Mouse (Mus musculus) embryonic facial prominence, embryonic 11.5 days (tissue): ENCODE measurements around the gene Mllt3. TPM values are rescaled to one million over a fixed set of nuclear protein-coding genes. Genes with fewer than 3 reads are reported as not detected.

Experiments used
- ATAC-seq: fragments of 200-750 bp; cut with Nextera tagmentation; replicated peaks from 2 replicates; pipeline ENCODE4 v1.8.0; 2017; ENCODE audit warnings: low read depth; ENCODE audit not compliant: insufficient number of reproducible peaks, low FRiP score, low TSS enrichment
- DNase-seq: peaks from one replicate; pipeline ENCODE4 v3.0.0-alpha.2; 2015; ENCODE audit warnings: low spot score
- H3K27ac ChIP-seq: fragments of 300-500 bp; sonication (generic); replicated peaks from 2 replicates; pipeline ENCODE4 v1.5.1; 2014; ENCODE audit warnings: mild to moderate bottlenecking, low read depth, low read length, control low read depth
- H3K27me3 ChIP-seq: fragments of 300-500 bp; sonication (generic); 2 replicates; pipeline ENCODE4 v1.6.1; 2014; ENCODE audit warnings: mild to moderate bottlenecking, low read length, moderate library complexity, mixed read lengths; ENCODE audit not compliant: control insufficient read depth, insufficient read depth
- H3K36me3 ChIP-seq: fragments of 300-500 bp; sonication (generic); replicated peaks from 2 replicates; pipeline ENCODE4 v1.6.1; 2014; ENCODE audit warnings: low read depth, mild to moderate bottlenecking, low read length, moderate library complexity, mixed read lengths; ENCODE audit not compliant: control insufficient read depth, insufficient read depth
- H3K4me1 ChIP-seq: fragments of 300-500 bp; sonication (generic); 2 replicates; pipeline ENCODE4 v1.6.1; 2014; ENCODE audit warnings: low read length, mixed read lengths; ENCODE audit not compliant: control insufficient read depth, insufficient read depth
- H3K4me2 ChIP-seq: fragments of 300-500 bp; sonication (generic); 2 replicates; pipeline ENCODE4 v1.6.1; 2014; ENCODE audit warnings: low read depth, mild to moderate bottlenecking, control low read depth, low read length, moderate library complexity
- H3K4me3 ChIP-seq: fragments of 300-500 bp; sonication (generic); 2 replicates; pipeline ENCODE4 v1.5.1; 2014; ENCODE audit warnings: low read depth, low read length, control low read depth
- H3K9ac ChIP-seq: fragments of 300-500 bp; sonication (generic); replicated peaks from 2 replicates; pipeline ENCODE4 v1.6.1; 2014; ENCODE audit warnings: mild to moderate bottlenecking, control low read depth, low read length
- H3K9me3 ChIP-seq: fragments of 300-500 bp; sonication (generic); replicated peaks from 2 replicates; pipeline ENCODE4 v1.6.1; 2016; ENCODE audit warnings: mild to moderate bottlenecking, low read length, inconsistent platforms, mixed read lengths; ENCODE audit not compliant: control insufficient read depth
- WGBS: fragments of 180-500 bp; shearing (Covaris S2); extraction: QIAGEN DNeasy Blood & Tissue Kit; methylation state at CpG from one replicate; pipeline ENCODE4 v1.1.7; 2014; 5-methylcytosine and 5-hydroxymethylcytosine counted together
- polyA plus RNA-seq: library from polyadenylated mRNA; unstranded; fragments of >200 nt; fragmentation: Nextera tagmentation; extraction: Ambion mirVana; gene quantifications from 2 replicates; pipeline ENCODE4 v1.2.1, GENCODE M21; 2014

Mllt3 gene
- polyA plus RNA-seq, 1 experiment from 2014 or later = 70.4 TPM

- ATAC-seq = no peak
- H3K27ac ChIP-seq = no peak overlapping the region
- H3K36me3 ChIP-seq = no peaks in the 10 kb centered on the region
- WGBS = 91% methylated on average over 5 of the region's 5 CpGs
- no peak for DNase-seq
- H3K4me1 ChIP-seq = no peaks in the 10 kb centered on the region
- H3K27me3 ChIP-seq = no peaks in the 10 kb centered on the region
- H3K9ac ChIP-seq = no peak overlapping the region
- H3K9me3 ChIP-seq = no peaks in the 10 kb centered on the region
- H3K4me2 ChIP-seq = no peak overlapping the region
- H3K4me3 ChIP-seq = no peak overlapping the region
Observed at GRCm38 (mm10) chr4:87860723-87861122, 172.4 kb downstream of the Mllt3 start.

- Histone ChIP-seq H3K9me3 (no peaks in the 10 kb centered on the region), H3K36me3 (no peaks in the 10 kb centered on the region), H3K27me3 (no peaks in the 10 kb centered on the region), H3K4me3 (no peak overlapping the region), H3K4me1 (no peaks in the 10 kb centered on the region), H3K4me2 (no peak overlapping the region), H3K27ac (no peak overlapping the region), H3K9ac (no peak overlapping the region)
- WGBS = 75% methylated on average over 4 of the region's 4 CpGs
- no peak for ATAC-seq
- DNase-seq = no peak
Observed at GRCm38 (mm10) chr4:87859148-87859547, 174.0 kb downstream of the Mllt3 start.

- H3K9ac ChIP-seq = no peak overlapping the region
- H3K4me1 ChIP-seq = no peaks in the 10 kb centered on the region
- H3K27ac ChIP-seq = no peak overlapping the region
- no peak overlapping the region for H3K4me2 ChIP-seq
- 100% methylated on average over 1 of the region's 1 CpGs for WGBS
- ATAC-seq = no peak
- H3K9me3 ChIP-seq = no peaks in the 10 kb centered on the region
- H3K4me3 ChIP-seq = no peak overlapping the region
- H3K27me3 ChIP-seq = no peaks in the 10 kb centered on the region
- no peak for DNase-seq
- H3K36me3 ChIP-seq = no peaks in the 10 kb centered on the region
Observed at GRCm38 (mm10) chr4:87857982-87858381, 175.2 kb downstream of the Mllt3 start.

- DNase-seq (no peak), ATAC-seq (no peak)
- Histone ChIP-seq H3K27ac (no peak overlapping the region), H3K9ac (no peak overlapping the region), H3K36me3 (no peaks in the 10 kb centered on the region), H3K4me1 (no peaks in the 10 kb centered on the region), H3K27me3 (no peaks in the 10 kb centered on the region), H3K4me2 (no peak overlapping the region), H3K9me3 (no peaks in the 10 kb centered on the region), H3K4me3 (no peak overlapping the region)
- WGBS = 97% methylated on average over 2 of the region's 2 CpGs
Observed at GRCm38 (mm10) chr4:87852461-87852860, 180.7 kb downstream of the Mllt3 start.

- ATAC-seq = no peak
- Histone ChIP-seq H3K27me3 (no peaks in the 10 kb centered on the region), H3K4me1 (no peaks in the 10 kb centered on the region), H3K27ac (no peak overlapping the region), H3K9ac (no peak overlapping the region), H3K4me3 (no peak overlapping the region), H3K4me2 (no peak overlapping the region), H3K36me3 (no peaks in the 10 kb centered on the region), H3K9me3 (no peaks in the 10 kb centered on the region)
- DNase-seq = no peak
- WGBS = 83% methylated on average over 5 of the region's 5 CpGs
Observed at GRCm38 (mm10) chr4:87850051-87850450, 183.1 kb downstream of the Mllt3 start.

GRCm38 (mm10) chr4:87844668-87845210 lies 188.4 kb downstream of the Mllt3 start:
- H3K36me3 ChIP-seq = no peaks in the 10 kb centered on the region
- no peaks in the 10 kb centered on the region for H3K27me3 ChIP-seq
- no peak overlapping the region for H3K9ac ChIP-seq
- no peak overlapping the region for H3K27ac ChIP-seq
- H3K9me3 ChIP-seq = no peaks in the 10 kb centered on the region
- no peak for DNase-seq
- H3K4me3 ChIP-seq = no peak overlapping the region
- H3K4me2 ChIP-seq = no peak overlapping the region
- no peak for ATAC-seq
- WGBS = 82% methylated on average over 6 of the region's 6 CpGs
- no peaks in the 10 kb centered on the region for H3K4me1 ChIP-seq

GRCm38 (mm10) chr4:87840210-87840910 lies 192.8 kb downstream of the Mllt3 start:
- Histone ChIP-seq H3K4me3 (no peak overlapping the region), H3K36me3 (no peaks in the 10 kb centered on the region), H3K9me3 (no peaks in the 10 kb centered on the region), H3K9ac (no peak overlapping the region), H3K4me2 (no peak overlapping the region), H3K4me1 (no peaks in the 10 kb centered on the region), H3K27me3 (no peaks in the 10 kb centered on the region), H3K27ac (no peak overlapping the region)
- no peak for DNase-seq
- ATAC-seq = no peak
- WGBS = 90% methylated on average over 10 of the region's 10 CpGs

GRCm38 (mm10) chr4:87838716-87839115 lies 194.4 kb downstream of the Mllt3 start:
- DNase-seq = no peak
- no peaks in the 10 kb centered on the region for H3K9me3 ChIP-seq
- WGBS = 98% methylated on average over 1 of the region's 1 CpGs
- no peak overlapping the region for H3K27ac ChIP-seq
- no peaks in the 10 kb centered on the region for H3K36me3 ChIP-seq
- H3K9ac ChIP-seq = no peak overlapping the region
- no peaks in the 10 kb centered on the region for H3K4me1 ChIP-seq
- no peak for ATAC-seq
- H3K27me3 ChIP-seq = no peaks in the 10 kb centered on the region
- H3K4me3 ChIP-seq = no peak overlapping the region
- H3K4me2 ChIP-seq = no peak overlapping the region
